Mouse (Mus musculus): ENCODE measurements at regions not wholly inside any gene's neighbourhood (a gene's known extent, or its start where the extent isn't known, plus 50 kb on each side); places are given as distances from the start of the nearest gene placed in this dataset.

DNA sequence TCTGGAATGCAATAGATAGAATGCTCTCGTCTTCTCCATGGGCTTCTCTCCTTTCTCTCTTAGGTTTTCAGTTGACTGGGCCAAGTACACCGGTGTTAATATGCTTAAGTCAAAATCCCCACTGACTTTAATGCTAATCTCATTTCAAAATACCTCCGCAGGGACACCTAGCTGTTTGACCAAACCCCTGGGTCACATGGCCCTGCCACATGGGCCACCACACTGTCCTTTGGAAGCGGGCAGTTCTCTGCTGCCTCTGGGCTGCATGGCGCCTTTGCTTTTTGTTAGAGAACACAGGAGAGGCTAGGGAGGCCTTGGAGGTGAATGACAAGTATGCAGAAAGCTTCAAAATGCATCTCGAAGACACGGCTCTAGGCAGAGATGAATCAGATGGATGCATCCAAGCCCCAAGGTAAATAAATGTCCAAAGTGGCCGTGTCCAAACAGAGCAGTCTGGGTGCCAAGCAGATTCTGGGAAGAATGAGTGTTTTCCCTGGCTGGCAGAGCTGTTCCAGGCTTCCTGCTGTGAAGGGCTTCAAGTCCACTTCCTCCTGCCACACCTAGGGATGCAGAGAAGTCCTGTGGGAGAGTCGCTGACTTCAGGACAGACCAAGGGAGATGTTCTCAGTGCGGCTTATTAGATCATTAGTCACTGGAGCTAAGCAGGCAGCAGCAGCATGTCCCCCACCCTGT lies 147.4 kb upstream of the Klf14 start:
- TF ChIP-seq GATA1 (IDR thresholded peaks at IDR 0.05; ENCODE audit: borderline replicate concordance, low read length) (peak; percentile 45; the same call in 1 of the 3 replicates), FLI1 (IDR thresholded peaks at IDR 0.05; ENCODE audit: low read length) (no peak)

Measured in megakaryocyte, embryonic 14.5 days (primary cell).